Mouse (Mus musculus) liver, embryonic 14.5 days (tissue): ENCODE measurements around the gene Cyren.

Experiments
- CTCF ChIP-seq: IDR thresholded peaks from 2 replicates; pipeline ENCODE4 v1.5.1; 2016; ENCODE audit warnings: antibody characterized with exemption, low read depth, control low read depth
- EP300 ChIP-seq: IDR thresholded peaks from 2 replicates; pipeline ENCODE4 v1.6.1; 2016; ENCODE audit warnings: antibody characterized with exemption, low read depth

DNA sequence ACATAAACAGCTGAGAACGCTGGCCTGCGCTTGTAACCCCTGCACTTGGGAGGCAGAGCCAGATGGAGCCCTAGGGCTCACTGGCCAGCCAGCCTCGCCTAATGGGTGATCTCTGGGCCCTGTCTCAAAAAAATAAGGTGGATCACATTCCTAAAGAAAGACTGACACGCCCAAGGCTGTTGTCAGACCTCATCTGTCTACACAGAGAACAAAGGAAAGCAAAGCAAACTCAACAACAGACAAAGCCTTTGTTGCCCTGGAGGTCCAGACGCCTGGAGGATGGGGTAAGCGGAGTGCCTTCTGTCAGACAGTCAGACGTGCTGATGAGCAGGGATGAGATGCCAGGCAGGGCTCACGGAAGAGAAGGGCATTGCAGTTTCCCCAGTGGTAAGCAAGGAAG, 11.1 kb downstream of the Cyren start:
- TF ChIP-seq CTCF (no peak), EP300 (no peak)
